Mouse (Mus musculus) myocyte (in vitro differentiated cells): ENCODE data around the gene Ndrg3. TPM values are rescaled to one million over a fixed set of nuclear protein-coding genes. Genes with fewer than 3 reads are reported as not detected.

ENCODE experiments used
- H3K27me3 ChIP-seq: one replicate; pipeline ENCODE4 v1.6.1; 2011; ENCODE audit not compliant: control insufficient read depth, insufficient read depth, insufficient read length
- H3K36me3 ChIP-seq: one replicate; pipeline ENCODE4 v1.6.1; 2011; ENCODE audit not compliant: control insufficient read depth, insufficient read depth
- H3K4me2 ChIP-seq: one replicate; pipeline ENCODE4 v1.6.1; 2011; ENCODE audit warnings: low read depth, control low read depth
- H3K4me3 ChIP-seq: one replicate; pipeline ENCODE4 v1.5.1; 2011; ENCODE audit warnings: mild to moderate bottlenecking, control low read depth, moderate library complexity
- H3K79me2 ChIP-seq: one replicate; pipeline ENCODE4 v1.6.1; 2011; ENCODE audit not compliant: control insufficient read depth, insufficient read depth
- H3ac ChIP-seq: one replicate; pipeline ENCODE4 v1.6.1; 2011; ENCODE audit not compliant: control insufficient read depth, insufficient read length
- CEBPB ChIP-seq: IDR thresholded peaks from 2 replicates; pipeline ENCODE4 v1.6.1; 2011; ENCODE audit warnings: mild to moderate bottlenecking, moderate library complexity; ENCODE audit not compliant: poor library complexity, insufficient read depth, severe bottlenecking
- E2F4 ChIP-seq: IDR thresholded peaks from one replicate; pipeline ENCODE4 v1.6.1; 2011; ENCODE audit warnings: mild to moderate bottlenecking, control low read depth, moderate library complexity; ENCODE audit not compliant: insufficient read depth
- MAX ChIP-seq: IDR thresholded peaks from one replicate; pipeline ENCODE4 v1.6.1; 2011; ENCODE audit warnings: low read depth, mild to moderate bottlenecking, control low read depth
- MYOD1 ChIP-seq, 3 experiments: IDR thresholded peaks; one replicate each; pipeline ENCODE4 v1.6.1; 2011; ENCODE audit warnings: control low read depth in 2 of 3, low read depth in 2 of 3, mild to moderate bottlenecking in 2 of 3, moderate library complexity in 1 of 3; ENCODE audit not compliant: insufficient read length in 2 of 3, control insufficient read depth in 1 of 3
- MYOG ChIP-seq, 3 experiments: IDR thresholded peaks; one replicate each; pipeline ENCODE4 v1.6.1; 2011; ENCODE audit warnings: control low read depth in 2 of 3, low read depth in 2 of 3, mild to moderate bottlenecking in 2 of 3; ENCODE audit not compliant: insufficient read length in 2 of 3, control insufficient read depth in 1 of 3, insufficient read depth in 1 of 3
- POLR2A ChIP-seq: IDR thresholded peaks from one replicate; pipeline ENCODE4 v1.6.1; 2011; ENCODE audit warnings: low read depth, mild to moderate bottlenecking, control low read depth, moderate library complexity; ENCODE audit not compliant: insufficient read length
- POLR2AphosphoS2 ChIP-seq: IDR thresholded peaks from one replicate; pipeline ENCODE4 v1.6.1; 2011; ENCODE audit warnings: low read depth, control low read depth; ENCODE audit not compliant: insufficient read length
- REST ChIP-seq: IDR thresholded peaks from one replicate; pipeline ENCODE4 v1.6.1; 2011; ENCODE audit warnings: mild to moderate bottlenecking, control low read depth, moderate library complexity; ENCODE audit not compliant: insufficient read depth, insufficient read length
- SRF ChIP-seq: IDR thresholded peaks from one replicate; pipeline ENCODE4 v1.6.1; 2011; ENCODE audit warnings: low read depth; ENCODE audit not compliant: control insufficient read depth, insufficient read length
- TCF12 ChIP-seq: IDR thresholded peaks from one replicate; pipeline ENCODE4 v1.6.1; 2011; ENCODE audit warnings: mild to moderate bottlenecking, control low read depth; ENCODE audit not compliant: poor library complexity, insufficient read depth, severe bottlenecking
- TCF3 ChIP-seq: IDR thresholded peaks from one replicate; pipeline ENCODE4 v1.6.1; 2011; ENCODE audit warnings: low read depth, control low read depth; ENCODE audit not compliant: insufficient read length
- USF1 ChIP-seq: IDR thresholded peaks from one replicate; pipeline ENCODE4 v1.6.1; 2011; ENCODE audit warnings: low read depth, mild to moderate bottlenecking, control low read depth, moderate library complexity
- polyA plus RNA-seq: library from polyadenylated mRNA; unstranded; fragments of >200 nt; fragmentation: generic; extraction: Trizol; gene quantifications from one replicate; pipeline ENCODE4 v1.2.1, GENCODE M21; 2012; ENCODE audit warnings: missing spikeins

Ndrg3 gene
- polyA plus RNA-seq, 1 experiment: 34.0 TPM

DNA sequence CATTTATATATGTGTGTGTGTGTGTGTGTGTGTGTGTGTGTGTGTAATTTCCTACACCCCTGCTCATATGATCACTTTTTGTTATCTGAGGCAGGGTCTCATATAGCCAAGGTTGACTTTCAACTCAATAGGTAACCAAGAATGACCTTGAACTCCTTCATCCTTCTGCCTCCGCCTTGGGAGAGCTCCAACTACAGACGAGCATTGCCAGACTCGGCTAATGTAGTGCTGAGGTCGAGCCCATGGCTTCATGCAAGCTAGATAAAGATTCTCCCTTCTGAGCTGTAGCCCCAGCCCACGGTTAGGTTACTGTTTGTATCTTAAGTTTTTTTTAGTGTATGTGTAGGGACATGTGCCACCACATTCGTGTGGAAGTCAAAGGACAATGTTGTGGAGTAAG lies 90.0 kb downstream of the Ndrg3 start:
- Histone ChIP-seq H3K27me3 (peaks cover 8% of the 10 kb centered on the region), H3K79me2 (no peaks in the 10 kb centered on the region), H3K4me2 (no peak overlapping the region), H3ac (no peak overlapping the region), H3K36me3 (no peaks in the 10 kb centered on the region), H3K4me3 (no peak overlapping the region)
- TF ChIP-seq TCF3 (no peak), POLR2A (no peak), MYOG (IDR thresholded peaks at IDR 0.05; ENCODE audit: control insufficient read depth in 1 of 3, insufficient read depth in 1 of 3, insufficient read length in 2 of 3, low read depth in 2 of 3) (no peak)

DNA sequence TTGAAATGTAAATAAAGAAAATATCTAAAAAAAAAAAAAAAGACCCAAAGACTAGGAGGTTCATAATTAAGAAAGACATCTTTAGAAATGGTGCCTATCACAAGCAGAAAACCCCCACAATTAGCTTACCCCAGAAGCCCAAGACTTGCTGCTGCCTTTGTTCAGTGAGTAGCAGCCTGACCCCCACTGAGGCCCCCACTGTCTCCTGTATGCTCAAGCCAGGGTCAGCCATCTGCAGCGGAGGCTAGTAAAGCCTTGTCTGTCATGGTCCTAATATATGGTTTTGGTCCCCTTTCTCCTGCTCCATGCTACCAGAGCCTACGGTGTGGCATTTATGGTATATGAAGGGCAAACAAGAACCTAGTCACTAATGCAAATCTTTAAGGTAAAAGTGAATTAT lies 90.5 kb downstream of the Ndrg3 start:
- Histone ChIP-seq H3K36me3 (no peaks in the 10 kb centered on the region), H3K79me2 (no peaks in the 10 kb centered on the region), H3K4me2 (no peak overlapping the region), H3K27me3 (peaks cover 8% of the 10 kb centered on the region), H3ac (no peak overlapping the region), H3K4me3 (no peak overlapping the region)
- TF ChIP-seq POLR2AphosphoS2: no peak
- TF ChIP-seq MAX: no peak
- no peak for TF ChIP-seq TCF12
- TF ChIP-seq USF1: no peak
- no peak for TF ChIP-seq SRF
- no peak for TF ChIP-seq MYOG (IDR thresholded peaks at IDR 0.05; ENCODE audit: control insufficient read depth in 1 of 3, insufficient read depth in 1 of 3, insufficient read length in 2 of 3, low read depth in 2 of 3)

DNA sequence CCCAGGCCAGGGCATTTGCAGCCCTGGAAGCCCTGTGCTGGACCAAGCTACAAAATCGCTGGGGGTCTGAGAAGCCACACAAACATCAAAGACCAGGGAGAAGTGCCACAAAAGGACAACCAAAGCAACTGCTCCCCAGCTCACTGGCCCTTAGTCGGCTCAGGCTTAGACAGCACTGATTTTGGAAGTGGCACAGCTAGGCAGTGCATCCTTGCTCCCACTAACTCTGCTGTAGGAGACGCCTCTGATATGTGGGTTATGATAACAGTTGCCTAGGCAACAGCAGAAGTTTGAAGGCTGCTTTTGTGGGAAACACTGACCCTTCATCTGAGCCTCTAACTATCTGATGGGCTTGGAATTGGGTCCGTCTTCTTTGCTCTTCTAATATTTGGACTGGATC lies 92.7 kb downstream of the Ndrg3 start:
- TF ChIP-seq REST: no peak
- H3K79me2 ChIP-seq: no peaks in the 10 kb centered on the region
- no peak overlapping the region for H3K4me3 ChIP-seq
- H3ac ChIP-seq: no peak overlapping the region
- H3K36me3 ChIP-seq: no peaks in the 10 kb centered on the region
- peaks cover 8% of the 10 kb centered on the region for H3K27me3 ChIP-seq
- no peak overlapping the region for H3K4me2 ChIP-seq

DNA sequence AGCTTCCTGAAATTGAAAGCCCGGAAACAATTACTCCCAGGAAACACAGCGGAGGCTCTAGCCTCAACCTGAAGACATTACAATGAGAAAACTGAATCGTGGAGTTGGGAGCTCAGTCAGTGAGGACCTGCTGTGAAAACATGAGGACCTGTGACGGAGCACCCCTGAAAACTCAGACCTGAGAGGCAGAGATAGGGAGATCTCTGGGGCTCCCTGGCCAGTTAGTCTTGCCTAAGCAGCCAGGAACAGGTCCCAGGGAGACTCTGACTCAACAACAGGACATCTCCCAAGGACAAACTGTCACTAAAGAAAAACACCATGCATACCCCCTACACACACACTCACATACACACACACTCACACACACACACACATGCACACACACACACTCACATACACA lies 93.5 kb downstream of the Ndrg3 start:
- H3K4me3 ChIP-seq: no peak overlapping the region
- H3K4me2 ChIP-seq: no peak overlapping the region
- peaks cover 8% of the 10 kb centered on the region for H3K27me3 ChIP-seq
- no peaks in the 10 kb centered on the region for H3K79me2 ChIP-seq
- no peak overlapping the region for H3ac ChIP-seq
- H3K36me3 ChIP-seq: no peaks in the 10 kb centered on the region
- TF ChIP-seq TCF12 (no peak), REST (no peak), MYOG (IDR thresholded peaks at IDR 0.05; ENCODE audit: control insufficient read depth in 1 of 3, insufficient read depth in 1 of 3, insufficient read length in 2 of 3, low read depth in 2 of 3) (no peak), USF1 (no peak), POLR2A (no peak), SRF (no peak), TCF3 (no peak), MAX (no peak), MYOD1 (IDR thresholded peaks at IDR 0.05; ENCODE audit: control insufficient read depth in 1 of 3, insufficient read length in 2 of 3, low read depth in 2 of 3) (no peak), E2F4 (no peak), CEBPB (no peak), POLR2AphosphoS2 (no peak)

DNA sequence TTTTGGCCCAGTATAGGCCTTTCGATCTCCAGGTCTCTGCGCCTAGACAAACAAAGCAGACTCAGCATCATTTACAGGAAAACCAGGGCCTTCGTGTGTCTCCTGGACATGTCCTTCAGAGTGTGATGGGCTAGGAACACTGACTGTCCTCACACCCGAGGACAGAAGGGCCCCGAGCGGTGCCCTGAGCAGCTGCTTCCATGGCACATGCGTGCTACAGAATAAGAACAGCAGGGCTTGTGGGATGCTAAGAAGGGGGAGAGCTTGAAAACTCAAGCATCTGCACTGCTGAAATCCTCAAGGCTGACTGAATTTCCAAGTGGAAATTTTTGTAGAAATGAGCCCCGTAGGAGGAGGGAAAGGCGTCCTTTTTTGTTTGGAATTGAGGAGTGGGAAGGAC lies 94.8 kb downstream of the Ndrg3 start:
- no peak for TF ChIP-seq TCF12
- no peak for TF ChIP-seq MYOG (IDR thresholded peaks at IDR 0.05; ENCODE audit: control insufficient read depth in 1 of 3, insufficient read depth in 1 of 3, insufficient read length in 2 of 3, low read depth in 2 of 3)
- no peak for TF ChIP-seq MYOD1 (IDR thresholded peaks at IDR 0.05; ENCODE audit: control insufficient read depth in 1 of 3, insufficient read length in 2 of 3, low read depth in 2 of 3)
- no peak for TF ChIP-seq USF1
- no peak for TF ChIP-seq REST
- no peak for TF ChIP-seq SRF
- TF ChIP-seq MAX: no peak
- no peak for TF ChIP-seq CEBPB
- TF ChIP-seq POLR2AphosphoS2: no peak
- no peak for TF ChIP-seq POLR2A
- no peak for TF ChIP-seq E2F4
- TF ChIP-seq TCF3: no peak
- H3K36me3 ChIP-seq: no peaks in the 10 kb centered on the region
- H3K27me3 ChIP-seq: peaks cover 8% of the 10 kb centered on the region
- no peaks in the 10 kb centered on the region for H3K79me2 ChIP-seq
- no peak overlapping the region for H3ac ChIP-seq
- H3K4me3 ChIP-seq: no peak overlapping the region
- H3K4me2 ChIP-seq: no peak overlapping the region
